Mouse (Mus musculus): ENCODE data around the gene Foxred2. TPM values are rescaled to one million over a fixed set of nuclear protein-coding genes. Genes with fewer than 3 reads are reported as not detected.

The Foxred2 gene
- polyA plus RNA-seq (2012; rRNA removed) = 7.1 and 7.8 TPM in 2 replicates

DNA sequence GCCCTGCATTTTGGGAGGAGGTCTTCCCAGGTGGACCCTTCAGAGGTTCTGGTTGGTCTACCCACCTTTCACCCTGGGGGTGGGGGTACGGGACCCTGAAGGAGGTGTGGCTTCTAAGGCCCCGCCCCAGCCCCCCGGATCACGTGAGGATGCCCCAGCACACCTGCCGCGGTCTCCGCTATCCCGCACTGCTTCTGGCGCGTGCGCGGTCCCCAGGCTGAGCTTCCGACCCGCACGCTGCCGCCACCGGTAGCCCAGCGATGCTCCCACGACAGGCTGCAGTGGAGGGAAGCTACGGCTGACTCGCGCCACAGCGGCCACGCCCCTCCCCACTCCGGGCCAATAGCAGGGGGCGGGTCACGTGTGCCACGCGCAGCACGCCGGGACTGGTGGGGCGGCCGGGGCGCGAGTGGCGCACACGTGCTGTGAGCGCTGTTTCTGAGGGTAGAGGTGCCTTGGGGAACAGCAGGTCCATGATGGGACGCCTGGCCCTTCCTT, at the start of gene Foxred2:
Foxred2 (minus strand) TSS at position 319 of the 498 bp plus-strand sequence.

DNA sequence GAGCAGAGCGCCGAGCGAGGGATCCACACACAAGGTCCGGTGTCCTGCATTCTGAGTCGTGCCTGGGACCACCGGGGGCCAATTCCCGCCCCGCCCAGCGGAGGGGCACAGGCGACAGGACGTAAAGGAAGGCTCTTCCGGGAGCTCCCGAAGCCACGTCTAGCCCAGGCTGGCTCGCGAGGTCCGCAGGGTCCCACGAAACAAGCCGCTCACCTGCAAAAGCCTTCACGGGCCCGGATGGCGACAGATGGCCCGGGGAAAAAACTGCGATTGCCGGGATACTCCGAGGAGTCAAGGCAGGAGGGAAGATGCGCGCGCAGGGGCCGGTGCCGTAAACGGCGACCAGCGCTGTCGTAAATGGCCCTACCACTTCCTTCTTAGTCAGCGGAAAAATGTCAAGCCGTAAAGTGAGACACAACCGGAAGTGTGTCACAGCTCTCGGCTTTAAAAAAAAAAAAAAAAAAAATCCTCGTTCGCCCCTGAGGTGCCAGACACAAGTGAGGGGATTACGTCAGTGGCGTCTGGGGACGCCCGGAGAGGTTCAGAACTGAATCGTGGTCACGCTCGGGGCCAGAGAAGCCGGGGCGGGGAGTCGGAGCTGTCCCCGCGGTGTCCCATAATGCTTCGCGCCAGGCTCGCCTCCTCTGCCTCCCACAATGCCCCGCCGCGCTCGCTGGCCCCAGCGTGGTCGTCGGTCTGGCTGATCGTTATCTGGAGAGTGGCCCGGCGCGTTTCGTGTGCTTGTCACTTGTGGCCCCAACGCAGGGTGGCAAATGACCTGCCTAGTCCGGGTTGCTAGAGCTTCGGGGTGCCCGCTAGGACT, 14.2 kb upstream of the Foxred2 start, which contains the start of gene Eif3d:
Eif3d (minus strand) TSS at position 344 of the 823 bp plus-strand sequence.

DNA sequence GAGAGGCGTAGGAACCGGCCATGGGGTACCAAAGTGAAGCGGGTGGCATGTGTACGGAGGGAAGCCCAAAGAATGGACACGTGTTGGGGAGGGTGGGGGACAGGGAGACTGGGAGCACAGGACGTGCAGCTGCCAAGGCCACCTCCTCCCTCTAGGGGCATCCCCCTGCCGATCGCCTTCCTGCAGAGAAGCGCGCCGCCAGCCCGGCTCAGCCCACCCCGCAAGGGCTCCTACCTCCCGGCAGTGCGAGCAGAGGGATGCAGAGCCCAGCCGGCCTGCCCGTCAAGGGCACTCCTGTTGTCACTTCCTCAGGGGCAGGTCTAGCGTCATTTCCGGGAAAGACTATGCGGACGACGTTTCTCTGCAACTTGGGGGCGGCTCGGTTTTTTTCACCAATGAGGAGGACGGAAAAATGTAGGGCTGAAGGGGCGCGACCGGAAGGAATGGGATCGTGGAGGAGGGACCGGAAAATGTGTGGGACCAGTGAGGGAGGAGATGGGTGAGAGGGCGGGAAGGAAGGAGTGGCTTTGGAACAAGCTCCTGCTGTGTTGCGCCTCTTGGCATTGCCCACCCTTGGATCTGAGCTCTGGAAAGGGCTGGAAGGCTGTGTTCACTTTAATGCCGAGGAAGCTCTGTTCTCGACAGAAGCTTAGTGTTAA, 27.7 kb downstream of the Foxred2 start, which contains the start of gene Txn2:
Txn2 (minus strand) TSS at position 334 of the 659 bp plus-strand sequence.

Other genes with a start within 250 kb of the Foxred2 start
- 4.3 and 4.8 TPM in 2 replicates for gene Apol9b, start 227.7 kb downstream of the Foxred2 start, polyA plus RNA-seq (2012; rRNA removed)
- gene Apol8, start 199.7 kb downstream of the Foxred2 start, polyA plus RNA-seq (2012; rRNA removed) = 0.07 TPM in 1 of 2 replicates, not detected in the other
- 92.0 and 93.0 TPM in 2 replicates for gene Myh9, start 114.5 kb downstream of the Foxred2 start, polyA plus RNA-seq (2012; rRNA removed)
- 233 and 239 TPM in 2 replicates for gene Txn2, start 27.7 kb downstream of the Foxred2 start, polyA plus RNA-seq (2012; rRNA removed)
- gene Eif3d, start 14.1 kb upstream of the Foxred2 start, polyA plus RNA-seq (2012; rRNA removed) = 185 and 189 TPM in 2 replicates
- not detected in 2 replicates for gene Cacng2, start 163.3 kb upstream of the Foxred2 start, polyA plus RNA-seq (2012; rRNA removed)
- gene Ift27, start 217.4 kb upstream of the Foxred2 start, polyA plus RNA-seq (2012; rRNA removed) = 62.3 and 76.5 TPM in 2 replicates
- not detected in 2 replicates for gene Pvalb, start 249.7 kb upstream of the Foxred2 start, polyA plus RNA-seq (2012; rRNA removed)

Measured in ovary, adult 2 months (tissue).